Mouse (Mus musculus) liver, embryonic 13.5 days (tissue): ENCODE results near the gene Orc2. TPM values are rescaled to one million over a fixed set of nuclear protein-coding genes. Genes with fewer than 3 reads are reported as not detected.

Source experiments
- ATAC-seq: fragments of 200-750 bp; cut with Nextera tagmentation; 2 replicates; pipeline ENCODE4 v1.8.0; 2017; ENCODE audit warnings: low read depth, mild to moderate bottlenecking, moderate number of reproducible peaks, moderate library complexity
- DNase-seq: peaks from one replicate; pipeline ENCODE4 v3.0.0; 2022
- H3K27ac ChIP-seq: fragments of 300-500 bp; sonication (generic); 2 replicates; pipeline ENCODE4 v1.5.1; 2015; ENCODE audit warnings: moderate library complexity, mild to moderate bottlenecking, inconsistent platforms
- H3K27me3 ChIP-seq: fragments of 300-500 bp; sonication (generic); 2 replicates; pipeline ENCODE4 v1.6.1; 2015; ENCODE audit warnings: mild to moderate bottlenecking, inconsistent platforms
- H3K36me3 ChIP-seq: fragments of 300-500 bp; sonication (generic); 2 replicates; pipeline ENCODE4 v1.6.1; 2015; ENCODE audit warnings: mild to moderate bottlenecking, inconsistent platforms
- H3K4me1 ChIP-seq: fragments of 300-500 bp; sonication (generic); replicated peaks from 2 replicates; pipeline ENCODE4 v1.6.1; 2015; ENCODE audit warnings: inconsistent platforms
- H3K4me2 ChIP-seq: fragments of 300-500 bp; sonication (generic); 2 replicates; pipeline ENCODE4 v1.6.1; 2015; ENCODE audit warnings: inconsistent platforms, mild to moderate bottlenecking, moderate library complexity
- H3K4me3 ChIP-seq: fragments of 300-500 bp; sonication (generic); replicated peaks from 2 replicates; pipeline ENCODE4 v1.5.1; 2015; ENCODE audit warnings: mild to moderate bottlenecking, inconsistent platforms
- H3K9ac ChIP-seq: fragments of 300-500 bp; sonication (generic); 2 replicates; pipeline ENCODE4 v1.6.1; 2015; ENCODE audit warnings: mild to moderate bottlenecking, inconsistent platforms
- H3K9me3 ChIP-seq: fragments of 300-500 bp; sonication (generic); replicated peaks from 2 replicates; pipeline ENCODE4 v1.6.1; 2016; ENCODE audit warnings: inconsistent platforms
- WGBS: fragments of 180-500 bp; shearing (Covaris S2); methylation state at CpG from one replicate; pipeline ENCODE4 v1.1.7; 2015; ENCODE audit not compliant: insufficient replicate concordance; 5-methylcytosine and 5-hydroxymethylcytosine counted together
- polyA plus RNA-seq: library from polyadenylated mRNA; unstranded; fragments of >200 nt; fragmentation: Nextera tagmentation; extraction: Ambion mirVana; gene quantifications from 2 replicates; pipeline ENCODE4 v1.2.1, GENCODE M21; 2015

Gene Orc2
- polyA plus RNA-seq, 1 experiment from 2014 or later: 47.2 TPM

GRCm38 (mm10) chr1:58463935-58464334, 41.0 kb downstream of the Orc2 start:
- H3K4me2 ChIP-seq: no peak overlapping the region
- H3K4me3 ChIP-seq: no peak overlapping the region
- ATAC-seq (no peak), DNase-seq (no peak)
- H3K4me1 ChIP-seq: no peaks in the 10 kb centered on the region
- H3K27me3 ChIP-seq: no peaks in the 10 kb centered on the region
- peaks cover 94% of the 10 kb centered on the region for H3K36me3 ChIP-seq
- no peak overlapping the region for H3K27ac ChIP-seq
- WGBS: 88% methylated on average over 2 of the region's 2 CpGs
- no peaks in the 10 kb centered on the region for H3K9me3 ChIP-seq
- H3K9ac ChIP-seq: no peak overlapping the region

DNA sequence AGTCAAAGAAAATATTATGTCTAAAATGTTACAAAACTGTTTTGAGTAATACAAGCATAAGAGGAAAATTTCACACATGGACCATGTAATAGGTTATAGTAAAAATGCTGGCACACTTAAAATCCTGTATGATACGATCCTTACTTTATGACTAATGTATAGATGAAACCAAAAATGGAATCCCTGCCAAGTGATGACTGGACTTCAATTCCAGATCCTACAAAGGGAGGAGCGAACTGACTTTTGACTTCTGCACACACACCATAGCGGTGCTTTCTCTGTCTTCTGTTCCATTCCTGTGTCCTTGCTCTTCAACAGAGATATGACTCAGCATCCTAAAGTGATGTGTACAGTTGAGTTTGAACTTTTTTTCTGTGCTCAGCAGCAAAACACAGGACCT, 44.3 kb downstream of the Orc2 start:
- ATAC-seq (no peak), DNase-seq (no peak)
- no peak overlapping the region; the same call in 1 of the 2 replicates for H3K27ac ChIP-seq
- H3K4me2 ChIP-seq: no peak overlapping the region
- peaks cover 93% of the 10 kb centered on the region for H3K36me3 ChIP-seq
- H3K4me3 ChIP-seq: no peak overlapping the region
- 91% methylated on average over 3 of the region's 3 CpGs for WGBS
- no peak overlapping the region for H3K9ac ChIP-seq
- H3K27me3 ChIP-seq: no peaks in the 10 kb centered on the region
- H3K4me1 ChIP-seq: no peaks in the 10 kb centered on the region
- H3K9me3 ChIP-seq: no peaks in the 10 kb centered on the region

DNA sequence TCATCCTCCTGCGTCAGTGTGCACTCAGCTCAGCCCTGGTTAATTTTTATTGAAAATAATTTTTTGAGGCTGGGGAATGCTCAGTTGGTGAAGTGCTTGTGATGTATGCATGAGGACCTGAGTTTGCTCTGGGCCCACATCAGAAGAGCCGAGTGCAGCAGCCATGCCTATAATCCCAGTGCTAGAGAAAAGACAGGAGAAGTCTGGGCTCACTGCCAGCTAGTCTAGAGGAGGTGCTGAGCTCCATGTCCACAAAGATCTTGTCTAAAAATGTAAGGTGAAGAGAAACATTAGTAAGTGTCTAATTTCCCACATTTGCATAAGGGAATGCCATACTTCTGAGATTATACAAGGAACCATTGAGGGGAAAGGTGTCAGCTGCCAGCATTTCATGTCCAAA, 46.0 kb downstream of the Orc2 start:
- Histone ChIP-seq H3K9me3 (no peaks in the 10 kb centered on the region), H3K4me2 (no peak overlapping the region), H3K27me3 (no peaks in the 10 kb centered on the region), H3K27ac (no peak overlapping the region), H3K4me1 (no peaks in the 10 kb centered on the region), H3K4me3 (no peak overlapping the region), H3K9ac (no peak overlapping the region), H3K36me3 (peaks cover 88% of the 10 kb centered on the region)
- no peak for DNase-seq
- ATAC-seq: no peak
- WGBS: 82% methylated on average over 2 of the region's 2 CpGs

DNA sequence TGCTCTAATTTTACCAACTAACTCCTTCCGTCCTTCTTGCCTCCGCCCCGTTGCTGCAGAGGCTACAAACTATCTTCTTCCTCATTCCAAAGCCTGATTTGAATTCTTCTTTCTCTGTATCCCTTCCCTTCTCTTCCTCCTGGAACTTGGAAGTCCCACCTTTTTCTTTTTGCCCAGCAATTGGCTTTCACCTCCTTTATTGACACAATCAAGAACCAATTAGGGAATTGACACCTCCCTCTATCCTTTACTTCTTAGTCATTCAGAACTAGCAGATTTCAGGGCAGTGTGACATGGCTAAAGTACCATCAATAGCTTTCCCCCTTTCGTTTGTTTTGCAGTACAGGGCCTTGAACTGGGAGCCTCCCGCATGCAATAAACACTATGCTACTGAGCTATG, 46.7 kb downstream of the Orc2 start:
- H3K4me3 ChIP-seq: no peak overlapping the region
- ATAC-seq (no peak), DNase-seq (no peak)
- 82% methylated on average over 5 of the region's 5 CpGs for WGBS
- H3K27ac ChIP-seq: no peak overlapping the region
- H3K27me3 ChIP-seq: no peaks in the 10 kb centered on the region
- no peak overlapping the region for H3K4me2 ChIP-seq
- no peak overlapping the region for H3K9ac ChIP-seq
- no peaks in the 10 kb centered on the region for H3K9me3 ChIP-seq
- no peaks in the 10 kb centered on the region for H3K4me1 ChIP-seq
- H3K36me3 ChIP-seq: peaks cover 88% of the 10 kb centered on the region

- ATAC-seq: no peak
Measured at GRCm38 (mm10) chr1:58454316-58454715, 50.6 kb downstream of the Orc2 start.

DNA sequence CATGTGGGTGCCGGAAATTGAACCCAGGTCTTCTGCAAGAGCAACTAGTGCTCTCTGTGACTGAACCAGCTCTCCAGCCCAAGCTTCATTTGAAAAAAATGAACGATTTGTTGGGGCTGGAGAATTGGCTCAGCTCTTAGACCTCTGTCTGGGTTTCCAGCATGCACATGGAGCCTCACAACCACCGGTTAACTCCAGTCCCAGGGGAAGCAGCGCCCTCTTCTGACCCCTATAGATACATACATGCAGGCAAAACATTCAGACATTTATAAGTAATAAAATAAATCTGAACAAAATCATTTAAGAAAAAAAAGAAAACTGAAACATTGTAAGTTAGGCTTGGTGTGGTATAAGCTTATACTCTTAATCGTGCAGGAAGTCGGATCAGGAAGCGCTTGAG, 56.5 kb downstream of the Orc2 start:
- no peak for DNase-seq
- no peaks in the 10 kb centered on the region for H3K27me3 ChIP-seq
- no peak for ATAC-seq
- H3K9me3 ChIP-seq: no peaks in the 10 kb centered on the region
- peaks cover 49% of the 10 kb centered on the region for H3K36me3 ChIP-seq
- WGBS: 80% methylated on average over 7 of the region's 7 CpGs
- no peak overlapping the region for H3K9ac ChIP-seq
- no peak overlapping the region for H3K27ac ChIP-seq
- no peak overlapping the region for H3K4me3 ChIP-seq
- H3K4me2 ChIP-seq: no peak overlapping the region
- H3K4me1 ChIP-seq: peaks cover 46% of the 10 kb centered on the region

More at GRCm38 (mm10) chr1:58454316-58454715, 50.6 kb downstream of the Orc2 start:
- Histone ChIP-seq H3K4me2 (no peak overlapping the region), H3K4me3 (no peak overlapping the region), H3K27ac (no peak overlapping the region), H3K27me3 (no peaks in the 10 kb centered on the region), H3K9me3 (no peaks in the 10 kb centered on the region), H3K9ac (no peak overlapping the region), H3K36me3 (peaks cover 85% of the 10 kb centered on the region), H3K4me1 (peaks cover 3% of the 10 kb centered on the region)
- DNase-seq: no peak
- 77% methylated on average over 6 of the region's 6 CpGs for WGBS

DNA sequence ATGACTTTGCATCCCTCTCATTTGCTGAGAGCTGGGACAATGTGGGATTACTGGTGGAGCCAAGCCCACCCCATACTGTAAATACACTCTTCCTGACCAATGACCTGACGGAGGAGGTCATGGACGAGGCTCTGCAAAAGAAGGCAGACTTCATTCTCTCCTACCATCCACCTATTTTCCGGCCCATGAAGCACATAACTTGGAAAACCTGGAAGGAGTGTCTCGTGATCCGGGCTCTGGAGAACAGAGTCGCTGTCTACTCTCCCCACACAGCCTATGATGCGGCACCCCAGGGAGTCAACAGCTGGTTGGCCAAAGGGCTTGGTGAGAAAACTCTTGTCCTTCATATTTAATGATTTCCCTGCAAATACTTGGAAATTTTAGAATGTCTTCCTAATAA, 57.1 kb downstream of the Orc2 start:
- ATAC-seq: no peak
- no peaks in the 10 kb centered on the region for H3K9me3 ChIP-seq
- DNase-seq: no peak
- no peak overlapping the region for H3K4me3 ChIP-seq
- H3K9ac ChIP-seq: no peak overlapping the region
- no peak overlapping the region for H3K4me2 ChIP-seq
- peaks cover 46% of the 10 kb centered on the region for H3K4me1 ChIP-seq
- H3K27ac ChIP-seq: no peak overlapping the region
- 86% methylated on average over 7 of the region's 7 CpGs for WGBS
- H3K36me3 ChIP-seq: peaks cover 42% of the 10 kb centered on the region
- no peaks in the 10 kb centered on the region for H3K27me3 ChIP-seq

DNA sequence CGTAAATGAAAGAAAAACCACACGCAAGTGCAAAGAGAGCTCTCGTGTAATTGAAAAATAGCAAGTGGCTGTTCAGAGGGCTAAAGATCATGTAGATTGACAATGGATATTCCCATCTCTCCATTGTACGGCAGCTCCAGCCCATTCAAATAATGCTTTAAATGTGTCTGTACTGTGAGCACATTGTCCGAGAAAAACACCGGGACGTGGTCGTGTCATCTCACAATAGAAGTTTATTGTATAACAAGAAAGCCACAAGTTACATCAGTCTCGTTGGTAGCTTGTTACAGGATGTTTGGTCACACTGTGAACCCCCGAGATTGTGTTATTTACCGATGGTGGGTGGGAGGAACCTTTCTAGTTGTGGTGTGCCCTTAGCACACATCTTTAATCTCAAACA, 59.0 kb downstream of the Orc2 start:
- Histone ChIP-seq H3K36me3 (peaks cover 37% of the 10 kb centered on the region), H3K27ac (peak overlapping the region; percentile 87), H3K4me1 (peaks cover 46% of the 10 kb centered on the region), H3K27me3 (no peaks in the 10 kb centered on the region), H3K4me2 (peak overlapping the region; percentile 88), H3K9ac (peak overlapping the region; percentile 85), H3K4me3 (peak overlapping the region; percentile 76), H3K9me3 (no peaks in the 10 kb centered on the region)
- no peak for DNase-seq
- WGBS: 6% methylated on average over 11 of the region's 11 CpGs
- ATAC-seq: no peak; the same call in 1 of the 2 replicates

DNA sequence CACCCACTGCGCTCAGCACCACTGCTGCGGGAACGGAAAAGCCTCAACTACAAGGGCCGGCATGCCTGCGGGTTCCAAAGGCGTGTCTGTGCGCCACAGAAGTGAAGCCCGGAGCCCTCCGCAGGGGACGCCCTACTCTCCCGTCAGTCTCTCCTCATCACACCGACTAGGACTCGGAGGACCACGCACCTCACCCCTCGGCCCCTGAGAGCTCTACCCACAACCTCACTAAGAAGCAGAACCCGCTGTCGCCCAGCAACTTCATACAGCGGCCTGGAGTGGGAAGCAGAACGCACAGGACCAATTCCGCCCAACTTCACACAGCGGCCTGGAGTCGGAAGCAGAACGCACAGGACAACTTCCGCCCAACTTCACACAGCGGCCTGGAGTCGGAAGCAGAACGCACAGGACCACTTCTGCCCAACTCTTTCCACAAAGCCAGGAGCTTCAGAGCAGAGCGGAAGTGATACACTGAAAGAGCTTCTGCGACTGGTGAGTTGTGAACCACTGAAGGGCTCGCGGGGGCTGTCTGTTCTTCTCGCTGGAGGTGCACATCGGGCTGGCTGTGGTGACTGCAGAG, 59.7 kb downstream of the Orc2 start, which contains the start of the genes Nif3l1 and Ppil3:
Nif3l1 (plus strand) TSS at position 9 of the 580 bp plus-strand sequence.
Ppil3 (minus strand) TSS at position 344 of the 580 bp plus-strand sequence.
- Histone ChIP-seq H3K36me3 (peaks cover 34% of the 10 kb centered on the region), H3K9me3 (no peaks in the 10 kb centered on the region), H3K27ac (peak within 1 kb of the TSS; percentile 87), H3K27me3 (no peaks in the 10 kb centered on the region), H3K4me1 (peaks cover 46% of the 10 kb centered on the region), H3K4me2 (peak within 1 kb of the TSS; percentile 88), H3K4me3 (peak within 1 kb of the TSS; percentile 76), H3K9ac (peak within 1 kb of the TSS; percentile 85)
- DNase-seq (peak; percentile 75), ATAC-seq (peak; percentile 93)
- WGBS: 0% methylated on average over 33 of the region's 33 CpGs

DNA sequence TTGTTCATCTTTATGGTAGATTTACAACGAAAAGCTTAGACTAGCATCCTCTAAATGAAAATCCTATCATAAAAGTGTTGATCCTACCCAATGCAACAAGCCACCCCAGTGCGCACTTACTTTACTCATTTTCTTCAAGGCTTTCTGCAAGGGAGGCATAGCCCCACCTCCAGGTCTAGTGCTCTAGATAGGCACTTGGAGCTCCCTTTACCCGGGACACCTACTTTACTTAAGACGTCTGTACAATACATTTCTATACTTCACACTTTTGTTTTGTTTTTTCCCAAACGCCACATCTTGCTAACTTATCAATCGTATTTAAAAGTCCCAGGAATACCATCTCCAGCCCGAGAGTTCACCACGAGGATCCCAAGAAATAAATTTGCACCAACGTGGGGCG, 60.2 kb downstream of the Orc2 start:
- 7% methylated on average over 10 of the region's 10 CpGs for WGBS
- Histone ChIP-seq H3K27ac (peak overlapping the region; percentile 87), H3K9ac (peak overlapping the region; percentile 85), H3K4me1 (peaks cover 46% of the 10 kb centered on the region), H3K4me3 (peak overlapping the region; percentile 76), H3K4me2 (peak overlapping the region; percentile 88), H3K36me3 (peaks cover 35% of the 10 kb centered on the region), H3K9me3 (no peaks in the 10 kb centered on the region), H3K27me3 (no peaks in the 10 kb centered on the region)
- DNase-seq: no peak
- peak; percentile 31; the same call in 1 of the 2 replicates for ATAC-seq

DNA sequence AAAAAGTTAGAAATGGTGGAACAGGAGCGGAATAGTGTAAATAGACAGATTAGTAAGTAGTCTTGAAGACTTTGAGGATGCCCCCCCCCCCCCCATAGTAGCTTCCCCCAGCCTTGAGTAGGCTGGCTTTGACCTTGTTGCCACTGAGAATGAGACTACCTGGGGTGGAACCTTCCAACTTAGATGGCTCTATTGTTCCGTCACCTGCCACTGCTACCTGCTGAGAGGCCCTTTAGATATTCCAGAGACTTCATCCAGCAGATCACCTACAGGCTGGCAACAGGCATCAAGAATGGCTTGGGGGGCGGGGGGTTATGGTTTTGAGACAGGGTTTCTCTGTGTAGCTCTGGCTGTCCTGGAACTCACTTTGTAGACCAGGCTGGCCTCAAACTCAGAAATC, 80.4 kb downstream of the Orc2 start:
- peak overlapping the region; percentile 60 for H3K4me2 ChIP-seq
- ATAC-seq: no peak
- peaks cover 22% of the 10 kb centered on the region for H3K36me3 ChIP-seq
- peak overlapping the region; percentile 100 for H3K27ac ChIP-seq
- WGBS: 74% methylated on average over 3 of the region's 3 CpGs
- peak overlapping the region; percentile 100 for H3K4me3 ChIP-seq
- no peaks in the 10 kb centered on the region for H3K27me3 ChIP-seq
- H3K9ac ChIP-seq: peak overlapping the region; percentile 100; the same call in 1 of the 2 replicates
- no peak for DNase-seq
- no peaks in the 10 kb centered on the region for H3K9me3 ChIP-seq
- H3K4me1 ChIP-seq: peaks cover 34% of the 10 kb centered on the region
